Mouse (Mus musculus): ENCODE measurements around the gene Tcf7l1. TPM values are rescaled to one million over a fixed set of nuclear protein-coding genes. Genes with fewer than 3 reads are reported as not detected.

Tcf7l1 gene
- polyA plus RNA-seq, 1 experiment from 2014 or later: 6.2 TPM

DNA sequence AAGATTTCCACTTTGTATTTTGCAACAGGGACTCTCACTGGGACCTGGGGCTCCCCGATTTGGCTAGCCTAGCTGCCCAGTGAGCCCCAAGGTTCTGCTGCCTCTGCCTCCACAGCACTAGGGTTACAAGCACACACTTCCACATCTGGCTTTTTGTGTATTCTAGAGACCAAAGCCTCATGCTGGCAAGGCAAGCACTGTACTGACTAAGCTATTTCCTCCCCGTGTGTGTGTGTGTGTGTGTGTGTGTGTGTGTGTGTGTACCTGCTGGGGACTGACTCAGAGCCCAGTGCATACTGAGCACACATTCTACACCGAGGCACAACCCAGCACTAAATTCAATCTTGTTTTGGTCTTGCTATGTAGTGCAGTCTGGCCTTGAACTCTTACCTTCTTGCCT is 202.4 kb downstream of the Tcf7l1 start:
- no peak for ATAC-seq (replicated peaks)
- no peaks in the 10 kb centered on the region for H3K4me1 ChIP-seq
- H3K27me3 ChIP-seq: no peaks in the 10 kb centered on the region
- H3K9me3 ChIP-seq: no peaks in the 10 kb centered on the region
- no peak overlapping the region for H3K27ac ChIP-seq (replicated peaks)
- 0 out of 2 replicates have a peak, but pooled peaks cover 3% of the 10 kb centered on the region for H3K36me3 ChIP-seq
- H3K4me3 ChIP-seq: no peak overlapping the region
- H3K9ac ChIP-seq (replicated peaks): no peak overlapping the region
- WGBS: 80% methylated on average over 3 of the region's 3 CpGs
- no peak overlapping the region for H3K4me2 ChIP-seq (replicated peaks)

DNA sequence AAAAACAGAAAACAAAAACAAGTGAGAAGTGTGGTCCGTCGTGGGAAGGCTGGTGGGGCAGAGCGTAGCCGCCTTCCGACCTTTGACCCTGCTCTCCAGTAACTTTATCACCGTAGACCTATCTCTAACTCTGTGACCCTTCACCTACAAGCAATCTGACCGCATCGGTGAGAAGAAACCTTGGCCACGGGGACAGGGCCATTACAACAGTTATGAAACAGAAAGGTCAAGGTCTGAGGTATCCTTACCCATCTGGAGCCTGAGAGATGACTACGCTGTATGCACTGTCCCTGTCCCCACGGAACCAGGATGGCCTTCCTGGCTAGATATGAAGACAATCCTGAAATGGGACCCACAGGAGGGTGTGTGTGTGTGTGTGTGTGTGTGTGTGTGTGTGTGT is 204.9 kb downstream of the Tcf7l1 start:
- Histone ChIP-seq H3K4me2 (replicated peaks) (no peak overlapping the region), H3K4me1 (no peaks in the 10 kb centered on the region), H3K27me3 (no peaks in the 10 kb centered on the region), H3K9ac (replicated peaks) (no peak overlapping the region), H3K9me3 (no peaks in the 10 kb centered on the region), H3K36me3 (0 out of 2 replicates have a peak, but pooled peaks cover 3% of the 10 kb centered on the region), H3K27ac (replicated peaks) (no peak overlapping the region), H3K4me3 (no peak overlapping the region)
- WGBS: 91% methylated on average over 11 of the region's 11 CpGs
- no peak for ATAC-seq (replicated peaks)

DNA sequence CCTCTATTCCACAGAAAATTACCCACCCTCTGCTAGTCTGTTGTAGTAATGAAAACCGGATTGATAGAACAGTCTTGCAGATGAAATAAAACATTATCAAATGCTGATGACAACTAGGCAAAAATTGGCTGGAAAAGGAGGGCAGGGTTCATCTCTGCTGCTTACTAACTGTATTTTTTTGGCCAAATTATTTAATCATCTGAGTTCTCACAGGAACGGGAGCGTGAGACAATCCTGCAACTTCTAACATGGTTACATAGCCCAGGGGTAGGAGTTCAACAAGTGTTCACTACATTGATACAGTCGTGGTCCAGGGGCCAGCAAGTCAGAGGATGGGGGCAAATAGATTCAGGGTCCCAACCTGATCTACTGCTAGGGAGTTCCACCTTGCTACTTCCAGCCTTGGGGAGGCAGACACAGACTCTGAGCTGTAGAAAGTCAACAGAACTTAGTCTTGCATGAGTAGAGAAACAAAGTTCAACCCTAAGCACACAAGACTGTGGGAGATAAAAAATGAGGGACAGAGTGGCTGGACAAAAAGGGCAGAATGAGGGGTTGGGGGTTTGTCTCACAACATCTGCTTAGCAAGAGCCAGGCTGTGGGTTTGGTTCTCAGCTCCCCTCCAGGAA is 205.7 kb downstream of the Tcf7l1 start:
- WGBS: 86% methylated on average over 4 of the region's 4 CpGs
- no peak for ATAC-seq (replicated peaks)

DNA sequence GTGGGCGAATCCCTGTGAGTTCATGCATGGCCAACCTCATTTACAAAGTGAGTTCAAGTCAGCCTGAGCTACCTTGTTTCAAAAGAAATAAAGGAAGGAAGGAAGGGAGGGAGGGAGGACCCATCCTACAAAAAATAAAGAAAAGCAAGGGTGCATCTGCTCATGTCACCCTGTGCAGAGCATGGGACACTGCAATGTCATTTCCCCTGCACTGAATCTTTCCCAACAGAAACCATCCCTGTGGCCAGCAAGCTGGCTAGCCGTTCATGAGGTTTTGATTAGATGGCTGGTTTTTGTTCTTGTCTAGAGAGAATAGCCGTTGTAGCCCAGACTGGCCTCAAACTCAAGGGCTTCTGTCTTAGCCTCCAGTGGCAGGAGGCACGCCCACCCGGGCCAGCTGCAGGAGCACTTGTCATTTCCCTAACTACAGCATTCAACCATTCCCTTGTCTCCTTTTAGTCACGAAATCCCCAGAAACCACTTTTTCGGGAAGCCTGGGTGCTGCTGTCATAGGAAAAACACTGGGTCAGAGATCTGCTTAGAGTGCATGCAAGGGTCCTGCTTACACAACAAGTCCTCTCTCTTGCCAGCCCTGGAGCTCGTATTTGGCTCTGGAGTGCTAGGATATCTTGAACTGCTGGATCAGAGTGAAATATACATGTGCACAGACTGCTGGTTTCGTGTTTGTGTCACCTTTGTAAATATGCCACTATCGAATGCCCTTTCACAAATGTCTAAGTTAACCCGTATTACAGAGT is 207.2 kb downstream of the Tcf7l1 start:
- no peaks in the 10 kb centered on the region for H3K27me3 ChIP-seq
- H3K27ac ChIP-seq (replicated peaks): no peak overlapping the region
- no peak overlapping the region for H3K9ac ChIP-seq (replicated peaks)
- no peaks in the 10 kb centered on the region for H3K9me3 ChIP-seq
- H3K4me3 ChIP-seq: no peak overlapping the region
- 0 out of 2 replicates have a peak, but pooled peaks cover 3% of the 10 kb centered on the region for H3K36me3 ChIP-seq
- no peaks in the 10 kb centered on the region for H3K4me1 ChIP-seq
- 73% methylated on average over 11 of the region's 11 CpGs for WGBS
- no peak overlapping the region for H3K4me2 ChIP-seq (replicated peaks)
- no peak for ATAC-seq (replicated peaks)

More for the DNA sequence above, 205.7 kb downstream of the Tcf7l1 start:
- Histone ChIP-seq H3K4me3 (no peak overlapping the region), H3K27ac (replicated peaks) (no peak overlapping the region), H3K4me1 (no peaks in the 10 kb centered on the region), H3K4me2 (replicated peaks) (no peak overlapping the region), H3K36me3 (0 out of 2 replicates have a peak, but pooled peaks cover 3% of the 10 kb centered on the region), H3K9me3 (no peaks in the 10 kb centered on the region), H3K9ac (replicated peaks) (no peak overlapping the region), H3K27me3 (no peaks in the 10 kb centered on the region)

Other genes starting within 250 kb of the Tcf7l1 start
- 3.5 and 4.8 TPM in 2 replicates for gene Capg, start 244.9 kb downstream of the Tcf7l1 start, polyA plus RNA-seq (2015; fragmentation: Nextera tagmentation; extraction: Ambion mirVana)
- 15.6 and 16.0 TPM in 2 replicates for gene Elmod3, start 190.8 kb downstream of the Tcf7l1 start, polyA plus RNA-seq (2015; fragmentation: Nextera tagmentation; extraction: Ambion mirVana)
- gene Retsat, start 190.8 kb downstream of the Tcf7l1 start, polyA plus RNA-seq (2015; fragmentation: Nextera tagmentation; extraction: Ambion mirVana): 4.1 and 5.3 TPM in 2 replicates
- gene Tgoln1, start 172.3 kb downstream of the Tcf7l1 start, polyA plus RNA-seq (2015; fragmentation: Nextera tagmentation; extraction: Ambion mirVana): 31.5 and 33.5 TPM in 2 replicates
- gene Kcmf1, start 110.7 kb upstream of the Tcf7l1 start, polyA plus RNA-seq (2015; fragmentation: Nextera tagmentation; extraction: Ambion mirVana): 37.6 and 38.9 TPM in 2 replicates
- 4,419 and 4,667 TPM in 2 replicates for gene Tmsb10, start 169.5 kb upstream of the Tcf7l1 start, polyA plus RNA-seq (2015; fragmentation: Nextera tagmentation; extraction: Ambion mirVana)